Mouse (Mus musculus): ENCODE data around the gene Hmcn1. TPM values are rescaled to one million over a fixed set of nuclear protein-coding genes. Genes with fewer than 3 reads are reported as not detected.
A peak's percentile ranks its signal among the peaks of the same experiment; 100 is the strongest.

Hmcn1 gene
- 1.7 and 2.0 TPM in 2 replicates for polyA plus RNA-seq (2015; fragmentation: Nextera tagmentation; extraction: Ambion mirVana)

DNA sequence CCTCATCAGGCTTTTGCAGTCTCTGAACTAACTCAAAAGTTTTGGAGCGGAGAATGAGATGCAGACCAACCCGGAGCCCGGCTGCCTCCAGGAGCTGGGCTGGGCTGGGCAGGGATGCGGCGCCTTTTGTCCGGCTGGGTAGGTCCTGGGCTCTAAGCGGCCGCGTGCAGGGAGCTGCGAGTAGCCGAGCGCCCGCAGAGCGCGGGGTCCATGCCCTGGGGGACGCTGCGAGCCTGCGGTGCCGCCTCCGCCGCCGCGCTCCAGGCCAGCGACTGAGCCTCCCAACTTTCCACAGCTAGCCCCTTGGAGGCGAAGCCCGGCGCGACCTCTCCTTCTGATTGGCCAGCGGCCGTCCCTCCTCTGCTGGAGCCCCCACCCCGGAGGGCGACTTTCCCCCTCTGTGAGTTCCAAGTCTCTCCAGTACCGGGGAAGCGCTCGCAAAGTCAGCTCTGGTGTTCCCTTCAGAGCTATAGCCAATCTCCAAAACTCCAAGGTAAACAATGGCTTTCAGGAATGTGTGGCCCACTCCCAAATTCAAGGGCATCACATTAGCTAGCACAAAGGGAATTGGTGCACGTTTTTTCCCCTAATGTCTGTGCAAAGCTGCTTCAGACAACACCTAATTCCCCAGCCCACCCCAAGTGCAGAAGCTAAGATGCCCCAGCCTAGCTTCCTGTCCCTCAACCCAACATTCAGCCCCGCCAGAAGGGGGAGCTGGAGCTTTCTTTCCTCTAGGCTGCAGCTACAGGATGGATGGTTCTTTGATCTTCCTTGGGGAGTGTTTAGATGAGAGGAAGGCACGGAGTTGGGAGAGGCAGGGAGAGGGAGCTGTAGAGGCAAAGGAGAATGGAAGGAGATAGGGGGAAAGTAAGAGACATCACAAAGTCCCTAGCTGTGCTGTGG is at the start of gene Hmcn1:
Gene Hmcn1 (minus strand): TSS at position 274 of the 903 bp plus-strand sequence.
- peak within 1 kb of the TSS; percentile 68 for H3K4me2 ChIP-seq
- no peaks in the 10 kb centered on the region for H3K36me3 ChIP-seq (replicated peaks)
- H3K27me3 ChIP-seq = peaks cover 27% of the 10 kb centered on the region
- H3K27ac ChIP-seq (replicated peaks) = no peak within 1 kb of the TSS
- WGBS (ENCODE audit: insufficient replicate concordance) = under 1% methylated on average over 38 of the region's 38 CpGs
- ATAC-seq (ENCODE audit: insufficient read depth) = peak; percentile 52
- H3K4me3 ChIP-seq (replicated peaks) = peak within 1 kb of the TSS; percentile 51
- H3K9ac ChIP-seq = no peak within 1 kb of the TSS; the same call in 1 of the 2 replicates
- no peaks in the 10 kb centered on the region for H3K9me3 ChIP-seq (replicated peaks)
- H3K4me1 ChIP-seq (replicated peaks) = no peaks in the 10 kb centered on the region; the same call in 1 of the 2 replicates

- Histone ChIP-seq H3K9me3 (replicated peaks) (no peaks in the 10 kb centered on the region), H3K36me3 (replicated peaks) (no peaks in the 10 kb centered on the region), H3K4me2 (peak overlapping the region; percentile 52), H3K4me1 (replicated peaks) (peaks cover 11% of the 10 kb centered on the region), H3K4me3 (replicated peaks) (peak overlapping the region; percentile 21; the same call in 1 of the 2 replicates), H3K27me3 (no peaks in the 10 kb centered on the region), H3K27ac (replicated peaks) (0 out of 2 replicates have a peak overlapping the region, but pooled peaks have one; percentile 29), H3K9ac (no peak overlapping the region)
- peak; percentile 66 for ATAC-seq (ENCODE audit: insufficient read depth)
- WGBS (ENCODE audit: insufficient replicate concordance) = 19% methylated on average over 18 of the region's 18 CpGs
Observed at GRCm38 (mm10) chr1:151040945-151041649, 47.9 kb upstream of the Hmcn1 start.

DNA sequence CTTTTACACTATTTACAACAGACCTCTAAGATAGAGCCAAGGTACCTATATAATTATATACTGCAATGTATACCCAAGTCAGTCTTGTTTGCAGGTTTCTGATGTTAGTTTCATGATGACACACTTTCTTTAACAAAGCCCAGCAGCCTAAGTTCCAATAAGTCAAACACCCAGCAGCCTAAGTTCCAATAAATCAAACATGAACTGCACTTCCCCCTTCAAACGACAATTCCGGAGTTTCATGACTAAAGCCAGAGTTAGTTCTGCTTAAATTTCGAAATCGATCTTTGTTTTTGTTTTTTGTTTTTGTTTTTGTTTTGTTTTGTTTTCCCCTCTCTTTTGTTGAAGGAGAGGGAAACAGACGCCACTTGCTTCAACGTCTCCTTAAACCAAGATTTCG is 47.1 kb upstream of the Hmcn1 start:
- peak overlapping the region; percentile 52 for H3K4me2 ChIP-seq
- H3K27ac ChIP-seq (replicated peaks) = no peak overlapping the region
- no peaks in the 10 kb centered on the region for H3K36me3 ChIP-seq (replicated peaks)
- H3K4me3 ChIP-seq (replicated peaks) = 0 out of 2 replicates have a peak overlapping the region, but pooled peaks have one; percentile 21
- no peaks in the 10 kb centered on the region for H3K9me3 ChIP-seq (replicated peaks)
- H3K9ac ChIP-seq = no peak overlapping the region
- no peak for ATAC-seq (ENCODE audit: insufficient read depth)
- H3K27me3 ChIP-seq = no peaks in the 10 kb centered on the region
- 7% methylated on average over 7 of the region's 7 CpGs for WGBS (ENCODE audit: insufficient replicate concordance)
- peaks cover 11% of the 10 kb centered on the region for H3K4me1 ChIP-seq (replicated peaks)

DNA sequence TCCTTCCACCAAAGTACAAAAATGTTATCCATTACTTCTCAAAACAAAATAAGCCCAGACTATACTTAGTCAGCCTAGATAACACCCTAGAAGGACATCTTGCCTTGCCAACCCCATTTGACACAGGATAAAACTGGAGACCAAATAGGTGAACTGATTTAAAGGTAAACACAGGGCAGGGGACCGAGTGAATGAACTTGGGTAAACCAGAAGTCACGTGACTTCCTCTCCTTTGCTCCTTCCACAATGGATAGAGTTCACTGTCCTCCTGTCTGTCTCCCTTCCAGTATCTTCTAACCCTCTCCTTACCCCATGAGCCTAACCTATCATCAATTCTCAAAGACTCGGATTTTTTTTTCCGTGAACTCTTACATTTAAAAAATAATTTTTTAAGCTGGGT is 46.0 kb upstream of the Hmcn1 start:
- Histone ChIP-seq H3K9ac (no peak overlapping the region), H3K27me3 (no peaks in the 10 kb centered on the region), H3K36me3 (replicated peaks) (no peaks in the 10 kb centered on the region), H3K4me2 (no peak overlapping the region), H3K27ac (replicated peaks) (no peak overlapping the region), H3K9me3 (replicated peaks) (no peaks in the 10 kb centered on the region), H3K4me1 (replicated peaks) (peaks cover 11% of the 10 kb centered on the region), H3K4me3 (replicated peaks) (no peak overlapping the region)
- ATAC-seq (ENCODE audit: insufficient read depth) = no peak
- WGBS (ENCODE audit: insufficient replicate concordance) = 34% methylated on average over 4 of the region's 4 CpGs

DNA sequence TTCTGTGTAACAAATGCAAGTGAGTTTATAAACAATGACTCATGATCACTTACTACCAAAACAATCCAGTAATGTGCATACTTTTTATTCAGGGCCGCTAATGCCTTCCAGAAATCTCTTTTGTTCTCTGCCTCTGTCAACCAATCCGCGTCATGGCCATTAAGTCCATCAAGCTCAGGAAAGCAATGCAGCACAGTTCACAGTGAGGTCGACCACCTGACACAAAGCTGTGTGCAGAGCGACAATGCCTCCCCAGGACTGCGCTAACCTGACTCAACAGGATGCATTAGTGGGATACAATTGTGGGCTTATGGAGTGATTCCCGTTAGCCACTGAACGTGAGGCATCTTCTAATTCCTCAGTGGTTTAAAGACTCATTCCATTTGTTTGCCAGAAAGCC is 45.3 kb upstream of the Hmcn1 start:
- Histone ChIP-seq H3K36me3 (replicated peaks) (no peaks in the 10 kb centered on the region), H3K4me1 (replicated peaks) (peaks cover 11% of the 10 kb centered on the region), H3K27me3 (no peaks in the 10 kb centered on the region), H3K27ac (replicated peaks) (no peak overlapping the region), H3K9me3 (replicated peaks) (no peaks in the 10 kb centered on the region), H3K4me2 (no peak overlapping the region), H3K4me3 (replicated peaks) (no peak overlapping the region), H3K9ac (no peak overlapping the region)
- 66% methylated on average over 8 of the region's 8 CpGs for WGBS (ENCODE audit: insufficient replicate concordance)
- ATAC-seq (ENCODE audit: insufficient read depth) = no peak

- 0 out of 2 replicates have a peak, but pooled peaks have one; percentile 8 for ATAC-seq (ENCODE audit: insufficient read depth)
- Histone ChIP-seq H3K4me2 (no peak overlapping the region), H3K9me3 (replicated peaks) (no peaks in the 10 kb centered on the region), H3K9ac (no peak overlapping the region), H3K27ac (replicated peaks) (no peak overlapping the region), H3K36me3 (replicated peaks) (no peaks in the 10 kb centered on the region), H3K4me3 (replicated peaks) (no peak overlapping the region), H3K27me3 (no peaks in the 10 kb centered on the region), H3K4me1 (replicated peaks) (peaks cover 11% of the 10 kb centered on the region)
- 64% methylated on average over 15 of the region's 15 CpGs for WGBS (ENCODE audit: insufficient replicate concordance)
Observed at GRCm38 (mm10) chr1:151036405-151036985, 43.3 kb upstream of the Hmcn1 start.

DNA sequence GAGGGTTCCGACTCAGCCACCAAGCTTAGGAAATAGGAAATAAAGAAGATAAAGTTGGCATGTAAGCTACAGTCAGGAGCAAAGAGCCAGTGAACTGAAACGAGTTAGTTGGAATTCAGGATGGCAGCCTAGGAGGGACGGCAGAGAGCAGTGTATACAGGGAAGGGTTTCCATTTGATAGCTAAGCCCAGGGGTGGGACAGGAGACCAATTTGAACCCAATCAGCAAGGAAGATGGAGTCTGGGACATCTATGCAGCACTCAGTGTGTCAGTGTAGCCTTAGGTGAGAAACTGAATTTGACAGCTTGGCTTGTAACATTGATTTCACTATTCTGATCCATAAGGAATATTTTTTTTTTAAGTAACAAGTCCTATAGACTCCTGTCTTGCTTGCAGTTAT is 42.5 kb upstream of the Hmcn1 start:
- ATAC-seq (ENCODE audit: insufficient read depth) = no peak
- no peak overlapping the region for H3K4me2 ChIP-seq
- H3K27ac ChIP-seq (replicated peaks) = no peak overlapping the region
- no peak overlapping the region for H3K4me3 ChIP-seq (replicated peaks)
- H3K9me3 ChIP-seq (replicated peaks) = no peaks in the 10 kb centered on the region
- peaks cover 6% of the 10 kb centered on the region; the same call in 1 of the 2 replicates for H3K4me1 ChIP-seq (replicated peaks)
- no peak overlapping the region for H3K9ac ChIP-seq
- H3K36me3 ChIP-seq (replicated peaks) = no peaks in the 10 kb centered on the region
- H3K27me3 ChIP-seq = no peaks in the 10 kb centered on the region
- 49% methylated on average over 3 of the region's 3 CpGs for WGBS (ENCODE audit: insufficient replicate concordance)

DNA sequence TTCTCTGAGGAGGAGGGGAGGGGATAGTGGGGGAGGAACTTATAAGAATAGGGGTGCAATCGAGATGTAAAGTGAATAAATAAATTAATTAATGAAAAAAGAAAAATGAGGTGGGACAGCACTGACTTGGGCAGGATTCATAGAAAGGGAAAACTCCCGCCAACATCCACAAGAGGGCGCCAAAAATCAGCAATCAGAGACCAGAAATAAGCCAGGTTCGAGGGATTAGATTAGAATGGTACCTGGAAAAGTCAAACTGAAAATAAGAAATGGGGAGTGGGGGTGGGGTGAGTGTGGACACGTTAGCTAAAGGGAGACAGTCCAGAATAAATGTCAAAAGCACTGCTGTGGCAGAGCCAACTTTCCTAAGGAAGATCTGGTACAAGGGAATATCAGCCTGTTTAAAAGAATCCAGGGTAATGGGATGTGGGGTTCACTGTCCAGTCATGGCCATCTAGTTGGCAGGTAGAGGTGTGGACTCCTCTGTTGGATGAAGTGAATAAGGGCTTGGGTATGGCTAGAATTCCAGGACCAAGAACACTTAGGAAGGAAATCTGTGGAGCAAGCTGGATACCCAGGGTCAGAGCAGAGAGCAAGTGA is 41.9 kb upstream of the Hmcn1 start:
- WGBS (ENCODE audit: insufficient replicate concordance) = under 1% methylated on average over 5 of the region's 5 CpGs
- H3K9me3 ChIP-seq (replicated peaks) = no peaks in the 10 kb centered on the region
- no peaks in the 10 kb centered on the region for H3K36me3 ChIP-seq (replicated peaks)
- H3K27ac ChIP-seq (replicated peaks) = no peak overlapping the region
- no peaks in the 10 kb centered on the region for H3K27me3 ChIP-seq
- no peak for ATAC-seq (ENCODE audit: insufficient read depth)
- H3K9ac ChIP-seq = peak overlapping the region; percentile 8; the same call in 1 of the 2 replicates
- H3K4me3 ChIP-seq (replicated peaks) = no peak overlapping the region
- H3K4me2 ChIP-seq = no peak overlapping the region
- H3K4me1 ChIP-seq (replicated peaks) = 0 out of 2 replicates have a peak, but pooled peaks cover 3% of the 10 kb centered on the region

DNA sequence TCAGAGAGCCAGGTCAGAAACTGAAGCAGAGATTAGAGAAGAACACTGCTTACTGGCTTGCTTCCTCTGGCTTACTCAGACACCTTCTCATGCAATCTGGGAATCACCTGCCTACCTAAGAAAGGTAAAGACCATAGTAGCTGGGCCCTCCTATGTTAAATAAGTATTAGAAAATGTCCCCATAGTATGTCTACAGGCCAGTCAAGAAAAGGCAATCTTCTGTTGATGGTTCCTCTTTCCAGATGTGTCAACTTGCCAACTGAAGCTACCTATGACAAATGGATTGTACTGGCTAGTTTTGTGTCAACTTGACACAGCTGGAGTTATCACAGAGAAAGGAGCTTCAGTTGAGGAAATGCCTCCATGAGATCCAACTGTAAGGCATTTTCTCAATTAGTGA is 40.1 kb upstream of the Hmcn1 start:
- Histone ChIP-seq H3K4me2 (no peak overlapping the region), H3K4me1 (replicated peaks) (no peaks in the 10 kb centered on the region), H3K4me3 (replicated peaks) (no peak overlapping the region), H3K9me3 (replicated peaks) (no peaks in the 10 kb centered on the region), H3K27me3 (no peaks in the 10 kb centered on the region), H3K36me3 (replicated peaks) (no peaks in the 10 kb centered on the region), H3K27ac (replicated peaks) (no peak overlapping the region), H3K9ac (no peak overlapping the region)
- no peak for ATAC-seq (ENCODE audit: insufficient read depth)

DNA sequence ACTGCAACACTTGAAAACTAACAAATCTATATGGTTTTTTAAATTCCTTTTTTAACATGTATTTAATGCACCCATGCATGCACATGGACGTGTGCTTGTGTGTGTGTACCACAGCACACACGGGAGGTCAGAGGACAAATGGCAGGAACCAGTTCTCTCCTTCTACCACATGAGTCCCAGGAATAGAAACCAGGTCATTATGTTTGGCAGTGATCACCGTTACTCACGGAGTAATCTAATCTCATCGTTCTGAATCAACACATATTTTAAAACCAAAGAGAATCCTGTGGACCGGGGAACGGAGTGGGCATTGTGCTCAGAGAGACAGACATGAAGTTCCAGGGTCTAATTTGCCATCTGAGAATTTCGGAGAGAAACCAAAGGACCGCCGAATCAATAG is 38.3 kb upstream of the Hmcn1 start:
- H3K4me1 ChIP-seq (replicated peaks) = no peaks in the 10 kb centered on the region
- no peak overlapping the region for H3K27ac ChIP-seq (replicated peaks)
- no peak overlapping the region for H3K4me2 ChIP-seq
- no peak overlapping the region for H3K9ac ChIP-seq
- H3K9me3 ChIP-seq (replicated peaks) = no peaks in the 10 kb centered on the region
- no peak for ATAC-seq (ENCODE audit: insufficient read depth)
- no peak overlapping the region for H3K4me3 ChIP-seq (replicated peaks)
- no peaks in the 10 kb centered on the region for H3K27me3 ChIP-seq
- H3K36me3 ChIP-seq (replicated peaks) = no peaks in the 10 kb centered on the region
- WGBS (ENCODE audit: insufficient replicate concordance) = 68% methylated on average over 10 of the region's 10 CpGs
